Mouse (Mus musculus) T-helper 2 cell (primary cell): ENCODE data around the gene Fam222b.
"Not testable (repeated sequence)": the region's sequence is repeated elsewhere in the genome, so short reads cannot be mapped to it uniquely, and the experiment has no call there.

Experiments used
- in situ Hi-C: fragments of 300-600 bp; cut with MboI, MseI; formaldehyde crosslinking; loops from one replicate; pipeline ENCODE4 v1.15.1; 2025; ENCODE audit warnings: high pct_unique_total_duplicates

Gene Fam222b

GRCm38 (mm10) chr11:78094504-78095143 lies at the start of gene Fam222b:
Gene Fam222b (plus strand): TSS chr11:78094660.
- in situ Hi-C loops, result no loop called here

- in situ Hi-C loops, result no loop called here
Observed at GRCm38 (mm10) chr11:78044758-78045251, 49.7 kb upstream of the Fam222b start.

GRCm38 (mm10) chr11:78048637-78049036 lies 45.8 kb upstream of the Fam222b start:
- in situ Hi-C loops, result not testable (repeated sequence)

- in situ Hi-C loops, result no loop called here
Observed at GRCm38 (mm10) chr11:78053078-78053477, 41.4 kb upstream of the Fam222b start.

GRCm38 (mm10) chr11:78056946-78057345 lies 37.5 kb upstream of the Fam222b start:
- in situ Hi-C loops, result loop anchor here (5.0 kb wide), 1 partner anchor 90 kb away; no protein-coding TSS in a partner anchor

GRCm38 (mm10) chr11:78059833-78060757 lies 34.4 kb upstream of the Fam222b start:
- in situ Hi-C loops, result loop anchor here (5.0 kb wide), 1 partner anchor 87 kb away; no protein-coding TSS in a partner anchor

- in situ Hi-C loops, result no loop called here
Observed at GRCm38 (mm10) chr11:78062563-78062962, 31.9 kb upstream of the Fam222b start.

GRCm38 (mm10) chr11:78065906-78066305 lies 28.6 kb upstream of the Fam222b start:
- in situ Hi-C loops, result no loop called here

GRCm38 (mm10) chr11:78066641-78067040 lies 27.8 kb upstream of the Fam222b start:
- in situ Hi-C loops, result no loop called here

GRCm38 (mm10) chr11:78067566-78067965 lies 26.9 kb upstream of the Fam222b start:
- in situ Hi-C loops, result no loop called here

GRCm38 (mm10) chr11:78069130-78069529 lies 25.3 kb upstream of the Fam222b start:
- in situ Hi-C loops, result no loop called here

GRCm38 (mm10) chr11:78069646-78070045 lies 24.8 kb upstream of the Fam222b start:
- in situ Hi-C loops, result no loop called here

GRCm38 (mm10) chr11:78071938-78072337 lies 22.5 kb upstream of the Fam222b start:
- in situ Hi-C loops, result no loop called here

- in situ Hi-C loops, result no loop called here
Observed at GRCm38 (mm10) chr11:78072425-78073130, 21.9 kb upstream of the Fam222b start.

GRCm38 (mm10) chr11:78073577-78074276 lies 20.7 kb upstream of the Fam222b start:
- in situ Hi-C loops, result no loop called here

- in situ Hi-C loops, result no loop called here
Observed at GRCm38 (mm10) chr11:78074277-78074652, 20.2 kb upstream of the Fam222b start.

- in situ Hi-C loops, result no loop called here
Observed at GRCm38 (mm10) chr11:78074666-78075065, 19.8 kb upstream of the Fam222b start.

GRCm38 (mm10) chr11:78079961-78080921 lies 14.2 kb upstream of the Fam222b start, which contains the start of gene Eral1:
Gene Eral1 (minus strand): TSS chr11:78080383.
- in situ Hi-C loops, result no loop called here

GRCm38 (mm10) chr11:78083595-78083994 lies 10.9 kb upstream of the Fam222b start:
- in situ Hi-C loops, result no loop called here

- in situ Hi-C loops, result no loop called here
Observed at GRCm38 (mm10) chr11:78086925-78087479, 7.5 kb upstream of the Fam222b start.
